Mouse (Mus musculus) spleen, adult 12 weeks (tissue): ENCODE measurements around the gene Ccdc78.

Source experiments
- DNase-seq: peaks from one replicate; pipeline ENCODE4 v3.0.0; 2022; ENCODE audit warnings: low spot score

The Ccdc78 gene

DNA sequence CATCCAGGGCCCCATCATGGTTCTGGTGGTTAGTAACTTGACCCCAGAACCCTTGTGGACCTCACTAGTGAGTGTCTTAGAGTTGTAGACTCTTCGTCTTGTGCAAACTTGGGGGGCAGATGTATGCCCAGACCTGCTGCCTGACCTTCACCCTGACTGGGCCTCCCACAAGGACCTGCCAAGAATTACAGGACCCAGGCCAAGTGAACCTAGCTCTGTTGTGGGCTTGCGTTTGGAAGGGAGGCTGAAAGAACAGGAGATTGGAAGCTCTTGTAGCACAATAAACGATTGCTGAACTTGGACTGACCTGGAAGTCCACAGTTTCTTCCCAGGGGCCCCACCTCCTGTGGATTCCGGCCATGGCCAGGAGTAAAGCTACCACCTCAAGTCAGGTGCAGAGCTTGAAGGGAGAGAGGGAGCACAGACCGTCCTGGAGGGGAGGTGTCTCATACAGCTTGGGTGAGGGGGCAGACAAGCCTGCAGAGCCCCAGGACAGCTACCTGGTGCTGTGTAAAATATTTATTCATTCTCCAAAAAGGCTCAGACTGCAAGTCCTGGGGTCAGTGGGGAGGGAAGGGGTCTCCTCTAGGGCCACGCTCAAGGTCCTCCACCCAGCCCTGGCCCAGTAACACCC lies 47.7 kb downstream of the Ccdc78 start:
- DNase-seq: no peak

- no peak for DNase-seq
Observed at GRCm38 (mm10) chr17:25834595-25835222, 48.3 kb downstream of the Ccdc78 start.

GRCm38 (mm10) chr17:25835301-25835700 lies 48.9 kb downstream of the Ccdc78 start:
- DNase-seq: no peak

DNA sequence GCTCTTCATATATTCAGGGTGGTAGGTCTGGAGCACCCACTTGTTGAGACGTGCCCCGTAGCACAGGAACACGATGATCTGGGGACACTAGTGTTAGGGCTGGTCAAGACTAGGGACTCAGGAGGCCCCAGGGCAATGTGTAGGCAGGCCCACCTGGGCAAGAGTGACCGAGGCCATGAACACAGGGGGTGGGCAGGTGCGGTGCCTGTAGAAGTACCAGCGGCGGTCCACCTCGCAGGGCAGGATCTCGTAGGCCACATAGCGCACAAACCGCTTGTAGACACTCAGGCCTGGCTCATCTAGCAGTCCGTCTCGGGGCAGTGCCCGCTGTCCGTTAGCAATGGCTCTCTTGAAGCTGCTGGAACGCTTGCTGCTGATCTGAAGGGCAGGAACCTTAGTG lies 49.4 kb downstream of the Ccdc78 start:
- DNase-seq: no peak

GRCm38 (mm10) chr17:25836397-25837075 lies 50.2 kb downstream of the Ccdc78 start:
- no peak for DNase-seq

DNA sequence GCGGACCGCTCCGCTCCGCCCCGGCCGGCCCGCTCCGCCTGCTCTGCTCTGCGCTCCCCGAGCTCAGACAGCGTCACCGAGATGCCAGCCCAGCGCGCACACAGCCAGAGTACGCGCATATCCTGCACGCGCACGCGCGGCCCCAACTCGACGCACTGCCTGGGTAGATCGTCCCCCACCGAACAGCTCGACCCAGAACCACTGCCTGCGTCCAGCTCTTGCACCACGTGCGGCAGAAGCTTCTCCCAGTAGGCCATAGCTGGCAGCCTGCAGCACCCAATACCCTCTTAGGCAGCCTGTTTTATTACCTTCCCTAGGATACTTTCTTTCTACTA lies 50.7 kb downstream of the Ccdc78 start, which contains the start of gene Rhbdl1:
Gene Rhbdl1 (minus strand): TSS at position 220 of the 335 bp plus-strand sequence.
- DNase-seq: no peak

DNA sequence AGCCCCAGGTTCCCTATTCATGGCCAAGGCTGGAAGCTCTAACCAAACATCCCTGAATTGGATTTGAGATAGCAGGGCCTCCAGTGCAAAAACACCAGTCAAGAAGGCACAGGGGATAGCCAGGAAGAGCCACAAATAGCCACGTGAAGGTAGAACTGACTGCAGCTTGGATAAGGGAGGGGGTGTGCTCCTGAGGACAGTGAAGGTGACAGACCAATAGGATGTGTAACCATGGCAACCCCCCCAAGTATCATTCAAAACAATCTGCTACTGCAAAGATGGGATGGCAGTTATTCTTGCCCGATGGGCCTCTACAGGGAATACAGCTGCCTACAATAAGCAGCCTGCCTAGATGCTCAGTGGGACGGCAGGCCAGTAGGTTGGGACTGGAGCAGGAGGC lies 51.2 kb downstream of the Ccdc78 start:
- DNase-seq: no peak

- no peak for DNase-seq
Observed at GRCm38 (mm10) chr17:25838904-25839303, 52.5 kb downstream of the Ccdc78 start.

- no peak for DNase-seq
Observed at GRCm38 (mm10) chr17:25839455-25840235, 53.3 kb downstream of the Ccdc78 start.
